Mouse (Mus musculus): ENCODE data around the gene Tmem206. TPM values are rescaled to one million over a fixed set of nuclear protein-coding genes. Genes with fewer than 3 reads are reported as not detected.

Tmem206 gene
- polyA plus RNA-seq, 1 experiment from 2014 or later, result 6.8 TPM

GRCm38 (mm10) chr1:191311296-191311898 is 14.3 kb upstream of the Tmem206 start:
- no peak overlapping the region for H3K4me2 ChIP-seq
- no peak for DNase-seq
- no peak overlapping the region for H3K4me3 ChIP-seq (replicated peaks)
- H3K9me3 ChIP-seq (replicated peaks), result no peaks in the 10 kb centered on the region
- peaks cover 12% of the 10 kb centered on the region for H3K4me1 ChIP-seq (replicated peaks)
- no peaks in the 10 kb centered on the region for H3K36me3 ChIP-seq
- no peak overlapping the region for H3K27ac ChIP-seq
- no peaks in the 10 kb centered on the region for H3K27me3 ChIP-seq
- 55% methylated on average over 4 of the region's 4 CpGs for WGBS (ENCODE audit: insufficient replicate concordance)
- ATAC-seq (ENCODE audit: low read depth), result no peak
- H3K9ac ChIP-seq, result no peak overlapping the region

DNA sequence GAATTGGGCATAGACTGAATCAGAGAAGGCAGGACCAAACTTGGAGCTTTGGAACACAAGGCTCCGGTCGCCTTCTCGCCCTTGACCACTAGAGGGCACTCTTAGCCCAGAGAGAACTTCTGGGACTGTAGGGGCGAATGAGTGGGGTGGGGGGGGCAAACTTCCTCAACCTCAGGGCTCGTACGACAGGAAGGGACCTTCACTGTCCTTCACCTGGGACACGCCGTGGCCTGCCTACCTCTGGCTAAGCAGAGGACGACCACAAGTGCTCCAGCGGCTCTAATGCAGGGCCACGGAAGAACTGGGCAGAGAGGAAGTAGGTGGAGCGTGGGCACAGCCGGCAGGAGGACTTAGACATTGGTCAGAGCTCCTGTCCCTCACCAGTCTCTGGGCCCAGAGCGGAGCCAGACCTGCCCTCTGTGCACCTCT is 13.2 kb upstream of the Tmem206 start:
- Histone ChIP-seq H3K4me1 (replicated peaks) (peaks cover 23% of the 10 kb centered on the region), H3K27ac (peak overlapping the region; percentile 26; the same call in 1 of the 2 replicates), H3K4me3 (replicated peaks) (peak overlapping the region; percentile 64), H3K27me3 (no peaks in the 10 kb centered on the region), H3K9ac (peak overlapping the region; percentile 67), H3K4me2 (peak overlapping the region; percentile 57), H3K36me3 (no peaks in the 10 kb centered on the region), H3K9me3 (replicated peaks) (no peaks in the 10 kb centered on the region)
- ATAC-seq (ENCODE audit: low read depth), result peak; percentile 90
- DNase-seq, result peak; percentile 70
- WGBS (ENCODE audit: insufficient replicate concordance), result 1% methylated on average over 14 of the region's 14 CpGs

DNA sequence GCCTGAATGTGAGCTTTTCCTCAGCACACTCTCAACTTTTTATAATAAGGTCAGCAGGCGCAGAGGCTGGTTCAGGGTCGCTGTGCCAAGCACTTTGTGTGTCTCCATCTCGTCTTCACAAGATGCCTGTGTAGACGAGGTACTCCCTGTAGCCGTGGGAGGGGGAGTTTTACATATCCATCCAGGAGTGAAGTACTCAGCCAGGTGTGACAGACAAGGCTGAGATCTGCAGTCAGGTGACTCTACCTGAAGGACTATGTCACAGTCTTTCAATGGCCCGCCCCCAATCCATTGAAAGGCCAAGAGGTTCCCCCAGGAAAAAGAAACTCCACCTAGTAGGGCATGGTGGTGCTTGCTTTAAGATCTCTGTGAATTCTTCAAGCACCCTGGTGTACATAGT is 12.6 kb upstream of the Tmem206 start:
- ATAC-seq (ENCODE audit: low read depth), result no peak
- Histone ChIP-seq H3K4me3 (replicated peaks) (peak overlapping the region; percentile 64), H3K36me3 (no peaks in the 10 kb centered on the region), H3K27me3 (no peaks in the 10 kb centered on the region), H3K27ac (no peak overlapping the region), H3K4me1 (replicated peaks) (peaks cover 27% of the 10 kb centered on the region), H3K9me3 (replicated peaks) (no peaks in the 10 kb centered on the region), H3K9ac (peak overlapping the region; percentile 67), H3K4me2 (peak overlapping the region; percentile 57)
- DNase-seq, result no peak
- WGBS (ENCODE audit: insufficient replicate concordance), result 71% methylated on average over 6 of the region's 6 CpGs

DNA sequence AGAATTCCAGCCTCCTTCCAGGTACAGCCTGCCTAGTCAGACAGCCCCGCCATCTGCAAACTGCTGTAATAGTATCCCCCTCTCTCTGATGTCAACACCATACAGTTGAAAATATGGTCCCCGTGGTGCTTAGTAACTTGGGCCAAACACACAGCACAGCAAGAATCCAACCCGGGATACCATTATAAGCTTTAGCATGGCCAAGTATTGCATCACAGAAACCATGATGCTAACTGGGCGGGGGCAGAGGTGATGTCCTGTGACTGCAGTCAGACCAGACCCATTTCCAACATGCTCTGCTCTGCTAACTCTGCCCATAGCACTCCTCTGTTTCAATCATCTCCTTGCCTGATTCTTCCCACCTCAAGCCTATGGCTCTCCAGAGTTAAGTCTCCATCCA is 11.8 kb upstream of the Tmem206 start:
- WGBS (ENCODE audit: insufficient replicate concordance), result 64% methylated on average over 4 of the region's 4 CpGs
- Histone ChIP-seq H3K27ac (no peak overlapping the region), H3K9ac (no peak overlapping the region), H3K4me1 (replicated peaks) (peaks cover 34% of the 10 kb centered on the region), H3K9me3 (replicated peaks) (no peaks in the 10 kb centered on the region), H3K4me2 (no peak overlapping the region), H3K36me3 (no peaks in the 10 kb centered on the region), H3K27me3 (no peaks in the 10 kb centered on the region), H3K4me3 (replicated peaks) (no peak overlapping the region)
- ATAC-seq (ENCODE audit: low read depth) (no peak), DNase-seq (no peak)

DNA sequence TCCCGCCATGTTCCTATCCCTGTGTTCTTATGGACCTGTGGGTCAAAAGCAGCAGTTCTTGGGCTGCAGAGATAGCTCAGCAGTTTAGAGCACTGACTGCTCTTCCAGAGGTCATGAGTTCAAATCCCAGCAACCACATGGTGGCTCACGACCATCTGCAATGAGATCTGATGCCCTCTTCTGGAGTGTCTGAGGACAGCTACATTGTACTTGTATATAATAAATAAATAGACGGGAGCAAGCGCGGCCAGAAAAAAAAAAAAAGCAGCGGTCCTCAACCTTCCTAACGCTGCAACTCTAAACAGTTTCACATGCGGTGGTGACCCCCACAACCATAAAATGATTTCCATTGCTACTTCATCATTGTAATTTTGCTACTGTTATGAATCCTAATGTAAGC is 8.9 kb upstream of the Tmem206 start:
- H3K36me3 ChIP-seq, result no peaks in the 10 kb centered on the region
- 83% methylated on average over 8 of the region's 8 CpGs for WGBS (ENCODE audit: insufficient replicate concordance)
- ATAC-seq (ENCODE audit: low read depth) (no peak), DNase-seq (no peak)
- H3K4me2 ChIP-seq, result peak overlapping the region; percentile 88
- peak overlapping the region; percentile 88; the same call in 1 of the 2 replicates for H3K9ac ChIP-seq
- H3K27ac ChIP-seq, result 0 out of 2 replicates have a peak overlapping the region, but pooled peaks have one; percentile 84
- H3K27me3 ChIP-seq, result no peaks in the 10 kb centered on the region
- H3K4me1 ChIP-seq (replicated peaks), result peaks cover 40% of the 10 kb centered on the region
- H3K4me3 ChIP-seq (replicated peaks), result 0 out of 2 replicates have a peak overlapping the region, but pooled peaks have one; percentile 79
- H3K9me3 ChIP-seq (replicated peaks), result no peaks in the 10 kb centered on the region

- peak within 1 kb of the TSS; percentile 88 for H3K4me2 ChIP-seq
- peaks cover 40% of the 10 kb centered on the region for H3K4me1 ChIP-seq (replicated peaks)
- under 1% methylated on average over 49 of the region's 54 CpGs for WGBS (ENCODE audit: insufficient replicate concordance)
- no peaks in the 10 kb centered on the region for H3K9me3 ChIP-seq (replicated peaks)
- ATAC-seq (ENCODE audit: low read depth) (peak; percentile 98), DNase-seq (peak; percentile 84)
- H3K27ac ChIP-seq, result peak within 1 kb of the TSS; percentile 84
- H3K27me3 ChIP-seq, result no peaks in the 10 kb centered on the region
- peak within 1 kb of the TSS; percentile 79 for H3K4me3 ChIP-seq (replicated peaks)
- H3K36me3 ChIP-seq, result no peaks in the 10 kb centered on the region
- peak within 1 kb of the TSS; percentile 88 for H3K9ac ChIP-seq
Measured at GRCm38 (mm10) chr1:191317591-191318196, 8.0 kb upstream of the Tmem206 start, which contains the start of gene Nenf. Nenf (minus strand) TSS chr1:191318194.

- 38% methylated on average over 5 of the region's 5 CpGs for WGBS (ENCODE audit: insufficient replicate concordance)
- Histone ChIP-seq H3K9ac (peak overlapping the region; percentile 18; the same call in 1 of the 2 replicates), H3K36me3 (no peaks in the 10 kb centered on the region), H3K4me1 (replicated peaks) (peaks cover 35% of the 10 kb centered on the region), H3K27me3 (no peaks in the 10 kb centered on the region), H3K4me2 (peak overlapping the region; percentile 88), H3K4me3 (replicated peaks) (no peak overlapping the region), H3K9me3 (replicated peaks) (no peaks in the 10 kb centered on the region), H3K27ac (peak overlapping the region; percentile 54)
- DNase-seq (no peak), ATAC-seq (ENCODE audit: low read depth) (no peak)
Measured at GRCm38 (mm10) chr1:191318686-191319085, 7.0 kb upstream of the Tmem206 start.

DNA sequence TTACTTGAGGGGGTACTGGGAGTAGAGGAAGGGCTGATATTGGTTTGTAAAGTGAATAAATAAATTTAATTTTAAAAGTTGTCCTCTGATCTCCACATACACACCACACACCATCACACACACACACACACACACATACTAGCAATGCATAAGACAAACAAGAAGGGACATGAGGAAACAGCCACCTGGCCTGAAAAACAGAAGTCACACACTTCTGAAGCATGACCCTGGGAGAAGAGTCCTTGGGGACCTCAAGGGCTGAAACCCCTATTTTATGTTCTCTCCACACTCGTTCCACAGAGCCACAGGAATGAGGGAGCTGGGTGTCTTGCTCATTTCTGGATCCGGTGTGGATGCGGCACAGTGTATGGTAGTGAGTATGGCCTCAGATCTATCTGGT is 2.3 kb upstream of the Tmem206 start:
- ATAC-seq (ENCODE audit: low read depth), result no peak
- no peak overlapping the region for H3K9ac ChIP-seq
- DNase-seq, result no peak
- H3K4me2 ChIP-seq, result no peak overlapping the region
- H3K36me3 ChIP-seq, result 0 out of 2 replicates have a peak, but pooled peaks cover 2% of the 10 kb centered on the region
- H3K27me3 ChIP-seq, result no peaks in the 10 kb centered on the region
- H3K9me3 ChIP-seq (replicated peaks), result no peaks in the 10 kb centered on the region
- no peak overlapping the region for H3K27ac ChIP-seq
- H3K4me3 ChIP-seq (replicated peaks), result no peak overlapping the region
- peaks cover 48% of the 10 kb centered on the region for H3K4me1 ChIP-seq (replicated peaks)
- WGBS (ENCODE audit: insufficient replicate concordance), result 80% methylated on average over 3 of the region's 3 CpGs

DNA sequence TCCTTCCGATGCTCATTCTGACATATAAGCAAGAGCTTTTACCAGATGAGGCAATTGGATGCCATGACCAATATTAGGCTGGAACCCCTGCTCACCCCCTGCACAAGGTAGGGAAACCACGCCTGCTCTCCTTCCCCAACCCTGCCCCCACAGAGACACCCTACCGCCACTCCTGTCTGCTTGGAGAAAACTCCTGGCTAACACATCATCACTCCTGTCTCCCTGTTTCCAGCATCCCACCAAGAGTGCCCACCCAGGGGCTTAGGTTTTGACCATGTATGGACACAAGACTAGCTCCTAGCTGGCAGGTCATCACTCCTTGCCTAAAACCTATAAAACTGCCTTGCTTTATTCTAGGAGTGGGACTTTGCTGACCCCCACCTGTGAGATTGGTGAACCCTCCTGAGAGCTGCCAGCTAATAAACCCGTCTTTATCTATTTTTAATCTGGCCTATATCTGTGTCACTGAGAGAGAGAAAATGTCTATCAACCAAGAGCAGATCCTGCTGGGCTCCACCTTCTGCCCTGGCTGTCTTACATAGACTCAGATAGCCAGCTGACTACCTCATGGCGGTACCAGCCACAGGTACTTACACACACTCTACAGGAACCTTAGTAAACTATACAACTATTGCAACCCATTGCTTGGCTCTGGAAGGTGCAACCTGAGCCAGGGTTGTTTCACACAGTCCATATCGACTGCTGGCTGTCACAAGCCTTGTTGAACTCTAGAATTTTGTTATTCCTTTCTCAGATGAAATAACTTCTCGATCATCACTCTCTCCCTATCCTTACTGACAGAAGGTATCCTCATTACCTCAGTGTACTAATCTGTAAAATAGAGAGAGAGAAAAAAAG is 750 bp upstream of the Tmem206 start:
- peak overlapping the region; percentile 93 for H3K9ac ChIP-seq
- peak overlapping the region; percentile 53; the same call in 1 of the 2 replicates for H3K27ac ChIP-seq
- peak; percentile 68 for ATAC-seq (ENCODE audit: low read depth)
- peak; percentile 49 for DNase-seq
- H3K36me3 ChIP-seq, result 0 out of 2 replicates have a peak, but pooled peaks cover 8% of the 10 kb centered on the region
- H3K27me3 ChIP-seq, result no peaks in the 10 kb centered on the region
- peak overlapping the region; percentile 86 for H3K4me3 ChIP-seq (replicated peaks)
- no peaks in the 10 kb centered on the region for H3K9me3 ChIP-seq (replicated peaks)
- whole genome bisulfite sequencing (ENCODE audit: insufficient replicate concordance), result 47% methylated on average over 7 of the region's 7 CpGs
- H3K4me1 ChIP-seq (replicated peaks), result peaks cover 44% of the 10 kb centered on the region
- peak overlapping the region; percentile 100 for H3K4me2 ChIP-seq

- Histone ChIP-seq H3K4me1 (replicated peaks) (peaks cover 46% of the 10 kb centered on the region), H3K27ac (peak overlapping the region; percentile 81), H3K36me3 (0 out of 2 replicates have a peak, but pooled peaks cover 8% of the 10 kb centered on the region), H3K9ac (peak overlapping the region; percentile 93), H3K4me3 (replicated peaks) (peak overlapping the region; percentile 86), H3K9me3 (replicated peaks) (no peaks in the 10 kb centered on the region), H3K27me3 (no peaks in the 10 kb centered on the region), H3K4me2 (peak overlapping the region; percentile 100)
- WGBS (ENCODE audit: insufficient replicate concordance), result 1% methylated on average over 35 of the region's 35 CpGs
- peak; percentile 36 for DNase-seq
- peak; percentile 65 for ATAC-seq (ENCODE audit: low read depth)
Measured at GRCm38 (mm10) chr1:191326233-191326882, 646 bp downstream of the Tmem206 start.
